Mouse (Mus musculus) liver, adult 2 months (tissue): ENCODE results near the gene Cacng7.

Experiments used
- CTCF ChIP-seq: fragments of 200-500 bp; IDR thresholded peaks from 2 replicates; pipeline ENCODE4 v1.5.1; 2011; ENCODE audit warnings: low read depth, low read length, control low read depth
- POLR2A ChIP-seq: fragments of 200-500 bp; IDR thresholded peaks from 2 replicates; pipeline ENCODE4 v1.6.1; 2011; ENCODE audit warnings: low read length, control low read depth; ENCODE audit not compliant: insufficient read depth; ENCODE audit errors: extremely low read depth

GRCm38 (mm10) chr7:3372376-3372775, 39.6 kb downstream of the Cacng7 start:
- no peak for TF ChIP-seq CTCF
- TF ChIP-seq POLR2A = no peak
